Mouse (Mus musculus) thymus, postnatal 10 days (tissue): ENCODE measurements at regions not wholly inside any gene's neighbourhood (a gene's known extent, or its start where the extent isn't known, plus 50 kb on each side); places are given as distances from the start of the nearest gene placed in this dataset.

Source experiments
- DNase-seq, 2 experiments: peaks; one replicate each; pipeline ENCODE4 v3.0.0; 2021; ENCODE audit warnings: low spot score in 2 of 2

DNA sequence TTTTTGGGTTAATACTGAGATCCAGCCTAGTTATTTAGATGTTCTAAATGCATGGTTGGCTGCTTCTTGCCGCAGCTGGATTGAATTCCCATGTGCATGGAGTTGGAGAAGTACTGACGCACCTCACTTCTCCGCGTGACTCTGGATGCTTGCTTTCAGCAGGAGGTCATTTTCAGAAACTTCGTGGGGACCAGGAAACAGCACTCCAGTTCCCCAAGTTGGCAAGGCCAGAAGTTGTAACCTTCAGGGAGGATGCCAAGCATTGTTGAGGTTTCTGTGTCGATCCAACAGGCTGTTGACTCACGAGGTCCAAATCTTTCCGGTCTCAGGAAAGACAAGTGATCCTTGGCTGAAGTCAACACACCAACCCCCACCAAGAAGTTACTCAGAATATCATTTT is 167.6 kb upstream of the Dpt start:
- DNase-seq: no peak

DNA sequence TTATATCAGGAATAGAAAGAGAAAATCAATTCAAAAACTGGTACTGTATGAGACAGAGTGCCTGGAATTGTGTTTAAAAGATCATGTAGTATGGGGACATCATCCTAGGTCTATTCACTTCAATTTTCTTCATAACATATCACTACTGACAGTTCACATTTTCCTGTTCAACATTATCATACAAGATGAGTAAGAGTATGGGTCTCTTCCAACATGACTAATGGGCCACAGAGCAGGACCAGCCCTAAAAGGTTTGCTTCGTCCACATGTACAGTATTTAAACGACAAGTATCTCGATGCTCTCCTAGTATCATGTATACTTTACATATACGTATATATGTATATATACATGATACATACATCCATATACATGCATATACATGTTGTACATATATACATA is 164.8 kb upstream of the Atp1b1 start:
- no peak for DNase-seq

DNA sequence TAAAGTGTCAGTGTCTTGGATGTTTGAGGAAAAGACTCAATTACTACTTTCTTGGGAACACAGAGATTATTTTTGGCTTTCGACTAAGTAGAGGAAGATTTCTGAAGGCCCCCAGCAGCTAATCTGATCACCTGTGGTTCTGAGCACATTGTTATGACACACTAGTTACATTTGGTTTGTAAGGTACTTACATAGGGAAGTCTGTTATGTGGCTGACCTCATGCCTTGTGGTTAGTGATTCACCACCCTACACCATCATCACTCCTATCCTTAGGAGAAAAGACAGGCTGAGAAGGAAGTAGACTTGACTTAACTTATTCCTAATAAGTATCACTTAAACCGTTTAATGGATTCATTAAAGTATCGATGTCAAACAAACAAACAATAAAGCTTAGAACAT is 164.3 kb upstream of the Atp1b1 start:
- no peak for DNase-seq

DNA sequence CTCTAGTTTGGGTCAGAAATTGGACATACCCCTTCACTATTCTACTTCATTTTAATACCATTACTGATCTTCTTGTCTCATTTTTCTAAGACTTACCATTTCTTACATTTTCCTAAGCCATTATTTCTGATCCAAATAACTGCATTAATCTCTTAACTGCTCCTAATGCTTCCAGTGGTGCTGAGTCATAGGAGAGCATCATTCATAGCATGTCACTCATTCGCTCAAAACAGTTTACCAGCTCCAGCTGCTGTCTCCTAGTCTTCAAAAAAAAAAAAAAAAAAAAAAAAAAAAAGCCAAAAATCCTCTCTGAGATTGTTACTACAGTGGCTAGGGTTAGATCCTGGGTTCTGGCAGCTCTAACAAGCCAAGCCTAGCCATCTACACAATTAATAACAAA is 162.0 kb upstream of the Atp1b1 start:
- DNase-seq: no peak

DNA sequence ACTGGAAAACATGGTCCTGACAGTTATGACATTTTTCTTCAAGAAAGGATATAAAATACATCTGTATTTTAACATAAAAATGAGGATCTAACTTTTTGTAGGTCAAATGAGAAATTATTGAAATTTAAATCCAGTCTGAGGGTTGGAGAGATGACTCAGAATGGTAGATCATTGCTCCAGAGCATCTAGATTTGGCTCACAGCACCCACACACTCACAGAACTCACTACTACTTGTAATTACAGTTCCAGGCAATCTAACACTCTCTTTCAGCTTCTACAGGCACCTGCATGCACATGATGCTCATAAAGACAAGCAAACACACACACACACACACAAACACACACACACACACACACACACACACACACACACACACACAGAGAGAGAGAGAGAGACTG is 159.7 kb upstream of the Atp1b1 start:
- DNase-seq: no peak

DNA sequence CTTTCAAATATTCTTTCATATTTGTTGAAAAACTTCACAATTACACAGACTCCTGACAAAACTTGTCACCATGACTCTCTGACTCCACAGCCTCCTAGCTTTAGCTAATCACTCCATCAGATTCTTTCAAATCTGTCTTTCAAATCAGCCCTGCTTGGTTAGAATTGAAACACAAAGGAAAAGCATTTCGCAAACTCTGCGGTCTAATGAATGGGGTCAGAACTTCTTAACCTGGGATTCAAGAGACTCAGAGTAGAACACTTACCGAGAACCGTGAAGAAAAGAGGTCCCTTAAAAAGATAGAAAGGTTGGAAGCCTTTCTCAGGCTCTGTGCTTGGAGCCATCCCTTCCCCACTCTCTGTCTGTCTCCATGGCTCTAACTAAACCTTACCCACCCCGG is 148.9 kb upstream of the Atp1b1 start:
- DNase-seq: no peak

DNA sequence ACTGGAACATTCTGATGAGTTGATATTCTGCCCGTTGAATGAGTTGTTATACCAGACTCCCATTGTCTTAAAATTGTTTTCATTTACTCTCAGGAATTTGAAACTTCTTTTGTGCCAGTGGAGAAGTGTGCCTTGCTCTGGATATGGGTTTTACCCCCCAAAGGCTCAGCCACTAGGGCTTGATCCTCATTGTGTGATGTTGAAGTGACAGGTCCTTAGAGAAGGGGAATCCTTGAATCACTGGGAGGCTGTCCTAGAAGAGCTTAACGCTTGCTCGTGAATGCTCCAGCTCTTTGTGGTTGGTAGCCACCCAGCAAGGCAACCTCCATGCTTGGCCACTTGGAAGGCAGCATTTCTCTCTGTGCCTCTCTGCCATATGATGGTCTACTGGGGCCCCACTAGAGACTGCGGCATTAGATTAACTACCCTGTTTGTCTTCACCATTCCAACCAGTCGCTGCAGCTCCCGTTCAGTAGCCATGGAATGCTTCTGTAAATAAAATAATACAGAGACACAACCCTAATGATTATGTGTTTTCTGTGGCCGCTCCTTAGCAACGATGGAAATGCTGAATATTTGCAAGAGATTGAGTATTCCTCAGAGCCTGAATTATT is 148.1 kb upstream of the Atp1b1 start:
- no peak for DNase-seq

DNA sequence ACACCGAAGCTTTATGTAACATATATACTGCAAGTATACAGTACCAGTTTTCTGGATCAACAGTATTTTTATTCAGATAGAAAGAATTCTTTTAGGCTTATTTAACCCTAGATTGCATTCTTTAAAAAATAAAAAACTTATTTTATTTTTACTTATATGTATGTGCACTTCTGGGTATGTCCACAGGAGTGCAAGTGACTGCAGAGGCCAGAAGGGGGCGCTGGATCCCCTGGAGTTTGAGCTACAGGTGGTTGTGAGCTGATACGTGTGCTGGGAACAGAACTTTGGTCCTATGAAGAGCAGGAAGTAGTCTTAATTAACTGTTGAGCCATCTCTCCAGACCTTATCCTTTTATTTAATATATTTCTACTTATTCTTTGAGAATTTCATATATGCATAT is 145.3 kb upstream of the Atp1b1 start:
- DNase-seq: no peak

DNA sequence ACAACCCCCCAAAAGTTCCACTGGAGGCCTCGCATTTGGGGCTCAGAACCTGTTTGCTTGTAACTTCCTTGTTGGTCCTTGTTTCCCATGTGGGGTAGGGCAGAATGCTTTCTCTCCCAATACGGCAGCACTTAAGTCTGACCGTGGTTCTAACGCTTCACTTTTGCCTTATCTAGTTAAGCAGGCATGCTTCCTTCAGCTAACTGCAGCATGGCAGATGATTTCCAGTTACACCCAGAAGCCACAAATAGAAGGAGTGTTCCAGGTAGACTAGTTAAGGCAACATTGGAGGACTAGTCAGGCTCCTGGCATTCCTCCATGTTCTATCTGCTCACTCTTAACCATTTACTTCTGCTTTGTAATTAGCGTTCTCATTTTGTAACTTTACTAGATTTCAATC is 144.4 kb upstream of the Atp1b1 start:
- no peak for DNase-seq

DNA sequence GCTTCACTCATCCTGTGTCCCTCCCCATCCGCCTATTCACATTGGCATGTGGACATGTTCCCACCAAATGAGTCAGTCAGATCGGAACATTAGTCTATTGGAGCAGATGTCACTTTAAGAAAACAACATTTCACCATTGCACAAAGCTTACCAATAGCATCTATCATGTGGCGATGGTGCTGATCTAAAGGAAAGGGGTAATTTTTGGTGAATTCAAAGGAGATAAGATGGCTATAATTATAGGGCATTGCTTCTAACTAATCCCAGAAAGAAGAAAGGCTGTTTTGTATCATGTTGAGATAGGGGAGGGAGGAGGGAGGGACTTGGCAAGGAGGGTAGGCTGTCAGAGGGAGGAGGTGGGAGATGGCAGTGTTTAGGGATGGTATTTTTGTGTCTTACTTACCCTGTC is 132.1 kb upstream of the Atp1b1 start:
- DNase-seq: no peak

DNA sequence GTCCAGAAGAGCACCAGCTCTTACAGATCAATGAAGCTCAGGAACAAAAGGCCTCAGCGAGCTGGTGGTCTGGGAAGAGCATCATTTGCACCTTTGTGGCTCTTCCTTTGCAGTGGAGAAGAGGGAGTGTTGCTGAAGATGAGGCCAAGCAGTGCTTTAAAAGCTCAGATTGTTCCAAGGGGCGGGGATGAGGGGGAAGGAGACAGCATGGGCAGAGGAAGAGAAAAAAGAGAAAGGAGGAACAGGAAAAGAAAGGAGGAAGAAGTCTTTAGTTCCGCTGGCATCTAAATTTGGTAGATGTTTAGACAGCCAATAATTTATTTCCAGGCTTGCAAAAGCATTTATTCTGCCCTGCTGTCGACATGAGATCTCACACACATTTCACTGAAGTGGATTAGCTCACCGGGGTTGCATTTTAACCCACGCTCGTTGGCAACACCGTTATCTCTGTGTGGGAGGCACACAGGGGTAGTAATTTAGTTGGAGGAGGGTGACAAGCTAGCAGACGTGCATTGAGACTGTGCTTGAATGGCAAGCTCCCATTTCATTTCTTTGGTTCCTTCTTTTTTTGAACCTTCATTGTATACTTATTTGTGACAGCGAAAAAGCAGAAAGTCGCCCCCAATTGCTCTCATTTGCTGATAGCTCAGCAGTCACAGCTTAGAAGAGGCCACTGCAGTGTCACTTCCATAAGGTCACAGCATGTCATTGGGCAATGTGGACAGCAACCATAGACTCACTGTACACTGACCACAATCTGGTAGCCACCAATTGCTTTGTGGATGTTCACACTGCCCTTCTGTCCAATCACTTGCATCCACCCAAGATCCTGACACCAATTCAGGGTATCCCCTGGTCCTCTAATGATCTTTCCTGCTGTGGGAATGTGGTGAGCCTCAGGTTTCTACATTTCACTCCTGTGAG is 128.2 kb upstream of the Atp1b1 start:
- no peak for DNase-seq

DNA sequence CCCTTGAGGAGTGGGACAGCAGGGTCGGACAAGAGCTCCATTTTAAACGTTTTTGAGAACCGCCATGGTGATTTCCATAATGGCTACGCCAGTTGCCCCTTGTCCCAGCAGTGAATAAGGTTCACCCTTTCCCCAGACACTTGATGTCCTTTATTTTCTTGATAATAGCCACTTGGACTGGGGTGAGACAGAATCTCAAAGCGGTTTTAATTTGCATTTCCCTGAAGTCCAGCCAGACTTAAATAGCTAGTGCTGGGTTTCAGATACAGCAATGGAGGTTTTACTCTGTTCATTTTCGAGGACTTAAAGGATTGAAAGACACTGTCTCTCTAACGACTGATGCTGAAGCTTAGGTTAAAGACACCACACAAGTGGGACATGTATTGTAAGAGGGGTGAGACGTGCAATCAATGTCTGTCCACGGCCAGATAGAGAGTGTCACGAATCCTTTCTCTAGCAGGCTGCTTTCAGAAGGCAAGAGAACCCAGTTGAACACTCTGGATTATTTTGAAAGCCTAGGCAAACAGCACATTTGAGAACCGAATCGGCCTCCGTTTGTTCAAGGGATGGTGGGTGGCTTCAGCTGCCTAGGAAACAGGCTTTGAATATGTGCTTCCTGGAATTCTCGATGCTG is 118.8 kb upstream of the Atp1b1 start:
- no peak for DNase-seq

DNA sequence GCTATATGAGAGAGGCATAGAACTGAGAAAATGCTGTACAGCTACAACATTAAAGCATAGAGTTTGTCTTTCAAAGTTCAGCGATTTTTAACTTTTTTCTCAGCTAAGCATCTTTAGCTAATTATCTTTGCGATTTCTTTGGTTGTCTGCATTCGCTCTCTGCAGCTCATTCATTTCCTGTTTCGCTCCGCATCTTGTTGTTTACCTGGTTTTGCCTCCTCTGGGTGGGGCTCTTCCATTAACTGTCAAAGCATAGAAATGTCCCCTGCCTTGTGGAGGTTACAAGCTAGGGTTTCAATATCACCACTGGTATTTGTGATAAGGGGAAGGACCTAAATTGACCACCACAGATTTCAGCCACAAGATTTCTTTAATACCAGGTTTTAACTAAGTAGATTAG is 115.5 kb upstream of the Atp1b1 start:
- DNase-seq: no peak

DNA sequence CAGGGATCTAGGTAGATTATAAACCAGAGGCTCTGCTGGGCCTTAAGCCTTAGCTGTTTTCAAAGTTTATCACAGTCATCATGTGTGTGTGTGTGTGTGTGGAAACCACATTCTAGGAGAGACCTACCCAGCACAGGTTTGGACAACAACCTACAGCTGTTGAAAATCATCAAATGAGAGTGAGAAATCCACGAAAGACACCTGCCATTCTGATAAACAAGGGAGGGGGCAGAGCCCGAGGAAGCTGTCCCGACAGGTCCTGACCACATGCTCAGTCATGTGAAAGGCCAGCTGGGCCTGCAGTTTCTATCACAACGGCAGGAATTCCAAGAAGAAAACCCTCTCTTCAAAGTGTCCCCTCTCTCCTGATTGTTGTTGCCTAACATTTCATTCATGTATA is 114.0 kb upstream of the Atp1b1 start:
- no peak for DNase-seq

DNA sequence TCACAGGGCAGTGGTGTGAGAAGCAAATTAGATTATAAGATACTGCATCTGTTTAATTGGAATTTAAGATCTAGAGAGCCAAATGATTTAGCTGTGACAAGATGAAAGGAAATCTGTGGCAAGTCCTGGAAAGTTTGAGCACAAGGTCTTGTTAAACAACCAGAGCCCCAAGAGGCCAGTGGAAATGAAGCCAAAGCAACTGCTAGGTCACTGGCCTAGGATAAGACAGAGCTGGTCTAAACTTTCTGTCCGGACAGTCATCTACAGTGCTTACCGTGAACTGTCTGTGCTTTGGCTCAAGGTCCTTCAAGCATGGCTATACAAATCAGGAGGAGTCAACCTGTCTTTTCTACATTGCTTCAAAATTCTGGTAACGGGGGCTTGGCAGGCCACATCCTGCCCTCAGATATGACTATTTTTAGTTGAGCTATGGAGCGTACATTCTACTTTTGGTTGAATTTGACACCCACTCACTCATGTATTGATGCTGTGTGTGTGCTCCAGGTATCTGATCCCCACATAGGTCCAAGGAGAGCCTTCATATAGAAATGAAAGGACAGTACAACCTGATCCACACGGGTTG is 113.4 kb upstream of the Atp1b1 start:
- DNase-seq: peak in 1 of 2 experiments; percentile 9

DNA sequence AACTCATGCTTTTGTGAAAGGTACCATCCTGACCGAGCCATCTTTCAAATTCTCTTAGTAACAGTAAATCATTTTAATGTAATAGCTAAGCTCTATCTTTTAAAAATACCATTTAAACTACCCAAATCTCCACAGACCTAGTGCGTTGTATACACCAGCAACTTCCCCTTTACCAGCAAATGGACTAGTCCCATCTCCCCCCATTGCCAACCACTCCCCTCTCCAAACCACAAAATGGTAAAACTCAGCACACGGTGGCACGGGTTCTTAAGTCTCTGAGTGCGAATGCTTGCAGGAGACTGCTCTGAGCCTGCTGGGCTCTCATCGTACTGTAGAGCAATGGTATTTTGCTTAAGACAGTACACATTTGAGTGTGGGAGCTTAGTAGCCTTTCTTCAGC is 106.7 kb upstream of the Atp1b1 start:
- DNase-seq: no peak

DNA sequence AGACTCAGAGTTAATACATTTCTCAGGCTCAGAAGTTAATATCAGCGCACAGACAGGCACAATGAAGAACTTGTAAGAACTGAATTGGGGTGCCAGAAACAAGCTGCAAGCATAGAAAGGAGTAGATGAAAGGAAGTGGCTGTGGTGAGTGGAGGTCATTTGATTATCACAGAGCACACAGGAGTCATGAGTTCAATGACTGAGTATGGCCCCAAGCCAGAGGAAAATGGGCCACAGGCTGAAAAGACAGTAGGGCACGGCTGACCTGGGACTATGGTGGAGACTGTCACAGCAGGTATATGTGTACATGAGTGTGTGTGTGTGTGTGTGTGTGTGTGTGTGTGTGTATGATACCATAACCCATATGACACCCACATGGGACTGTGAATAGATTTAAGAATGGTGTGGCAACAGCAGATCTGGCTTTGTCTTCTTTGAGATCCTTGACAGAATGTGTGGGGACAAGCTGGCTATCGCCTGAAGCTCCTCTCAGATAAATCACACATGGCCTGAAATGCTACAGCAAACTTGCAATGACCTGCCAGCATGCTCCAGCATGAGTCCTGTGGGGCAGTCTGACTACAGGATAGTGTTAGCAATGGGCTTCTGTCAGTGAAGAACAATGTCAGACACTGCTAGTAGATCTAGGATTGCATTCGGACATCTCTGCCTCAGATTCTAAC is 101.5 kb upstream of the Atp1b1 start:
- DNase-seq: no peak

DNA sequence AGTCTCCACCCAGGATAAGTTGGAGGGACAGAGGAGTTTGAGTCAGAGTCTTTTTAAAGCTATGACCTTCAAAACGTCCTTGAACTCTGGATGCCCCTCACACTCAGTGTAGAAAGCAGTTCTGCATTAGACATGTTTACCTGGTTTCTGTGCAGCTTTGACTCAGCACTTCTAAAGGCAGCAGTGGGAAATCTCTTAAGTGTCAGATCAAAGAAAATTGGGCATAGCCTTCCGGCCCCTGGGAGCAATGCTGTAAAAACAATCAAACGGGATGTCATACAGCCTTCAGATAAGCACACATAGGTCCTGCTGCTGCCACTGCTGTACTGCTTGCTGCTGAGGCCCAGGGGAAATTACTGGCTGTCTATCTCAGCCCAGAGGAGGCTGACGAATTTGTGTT is 94.5 kb upstream of the Atp1b1 start:
- no peak for DNase-seq

DNA sequence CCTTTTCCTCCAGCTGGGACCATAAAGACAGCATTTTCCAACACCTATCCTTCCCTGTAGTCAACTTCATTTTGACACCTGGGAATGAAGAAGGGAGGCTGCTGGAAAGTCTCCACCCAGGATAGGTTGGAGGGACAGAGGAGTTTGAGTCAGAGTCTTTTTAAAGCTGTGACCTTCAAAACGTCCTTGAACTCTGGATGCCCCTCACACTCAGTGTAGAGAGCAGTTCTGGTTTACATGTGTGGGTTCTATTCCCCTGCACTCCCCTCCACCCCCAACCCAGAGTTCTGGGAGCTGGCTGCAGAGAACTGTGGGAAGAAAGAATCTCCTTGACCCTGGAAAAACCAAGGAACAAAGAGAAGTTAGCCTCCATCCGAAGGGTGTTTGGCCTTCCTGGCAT is 92.9 kb upstream of the Atp1b1 start:
- DNase-seq: no peak

DNA sequence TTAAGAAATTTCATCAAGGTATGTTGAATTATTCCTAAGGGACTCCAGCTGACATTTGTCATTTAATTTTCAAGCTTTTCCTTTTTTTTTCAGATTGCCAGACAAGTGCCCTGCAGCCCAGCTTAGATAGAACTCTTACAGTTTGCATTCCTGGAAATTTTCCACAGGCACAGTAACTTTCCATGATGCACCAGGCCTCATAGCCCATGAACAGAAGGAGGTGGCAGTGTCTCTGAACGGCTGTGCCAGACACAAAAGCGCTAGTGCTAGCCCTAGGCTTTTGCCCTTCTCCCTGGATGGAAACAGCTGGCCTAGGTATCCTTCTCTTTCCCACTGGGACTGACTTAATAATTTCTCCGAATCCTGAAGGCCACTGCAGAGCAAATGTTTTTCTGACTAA is 92.4 kb upstream of the Atp1b1 start:
- DNase-seq: no peak

DNA sequence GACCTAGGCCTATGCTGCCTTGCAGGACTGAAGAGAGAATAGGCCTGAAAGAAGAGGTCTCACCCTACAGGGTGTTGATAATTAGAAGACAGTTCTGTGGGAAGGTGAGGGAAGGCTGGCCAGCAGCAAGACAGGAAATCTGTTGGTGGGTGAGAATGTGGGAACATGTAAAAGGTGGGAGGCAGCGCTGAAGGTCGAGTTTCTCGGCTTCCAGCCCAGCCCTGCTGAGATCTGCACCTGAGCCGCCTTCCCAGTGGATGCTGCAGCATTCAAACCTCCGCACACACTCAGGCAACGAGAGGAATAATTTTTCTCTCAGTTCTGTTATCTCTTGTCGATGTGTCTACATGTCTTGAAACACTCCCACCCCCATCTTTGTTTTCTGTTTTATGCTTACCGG is 89.9 kb upstream of the Atp1b1 start:
- DNase-seq: no peak

DNA sequence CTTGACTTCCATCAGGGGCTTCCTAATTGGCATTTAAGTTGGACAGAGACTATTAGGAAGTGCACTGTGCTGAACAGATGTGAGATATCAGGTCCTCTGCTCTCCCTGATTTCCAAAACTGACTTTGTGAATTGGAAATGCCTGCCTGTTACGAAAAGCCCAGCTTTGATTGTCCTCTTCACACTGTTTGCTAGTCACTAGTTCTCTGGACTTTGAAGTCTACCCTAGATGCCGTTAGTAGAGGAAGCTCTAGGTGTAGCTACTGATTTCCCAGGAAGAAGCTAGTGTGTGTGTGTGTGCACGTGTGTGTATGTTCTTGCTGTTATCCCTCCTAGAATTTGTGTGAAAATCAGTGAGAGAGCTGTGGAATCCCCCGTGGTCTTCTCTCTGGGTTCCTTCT is 87.7 kb upstream of the Atp1b1 start:
- DNase-seq: no peak
